Mouse (Mus musculus): Measurements from ENCODE around the gene Rfx5.

- TF ChIP-seq GATA1 (IDR thresholded peaks at IDR 0.05; ENCODE audit: borderline replicate concordance, low read length) (no peak), FLI1 (IDR thresholded peaks at IDR 0.05; ENCODE audit: low read length) (no peak)
These were observed 48.7 kb downstream of the Rfx5 start for GRCm38 (mm10) chr3:95002569-95002968.

Data from megakaryocyte, embryonic 14.5 days (primary cell).